Mouse (Mus musculus): ENCODE measurements around the gene Dnajc15.

Gene Dnajc15

DNA sequence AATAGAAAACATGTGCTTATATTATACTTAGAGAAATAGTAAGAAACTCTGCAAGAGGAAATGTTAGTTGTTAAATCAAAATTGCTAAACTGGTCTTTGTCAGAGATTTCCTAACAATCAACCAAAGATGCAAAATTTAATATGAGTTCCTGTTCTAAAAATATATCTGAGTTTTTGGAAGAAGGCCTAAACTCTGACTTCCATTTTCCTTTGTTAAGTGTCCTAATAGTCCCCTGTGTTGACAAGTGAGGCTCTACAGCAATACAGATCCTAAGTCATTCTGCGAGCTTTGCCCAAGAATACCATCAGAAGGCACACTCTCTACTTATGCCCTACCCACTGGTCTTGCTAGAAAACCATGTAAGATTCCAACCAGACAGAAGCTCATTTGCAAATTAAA lies 21.0 kb downstream of the Dnajc15 start:
- no peak for DNase-seq

DNA sequence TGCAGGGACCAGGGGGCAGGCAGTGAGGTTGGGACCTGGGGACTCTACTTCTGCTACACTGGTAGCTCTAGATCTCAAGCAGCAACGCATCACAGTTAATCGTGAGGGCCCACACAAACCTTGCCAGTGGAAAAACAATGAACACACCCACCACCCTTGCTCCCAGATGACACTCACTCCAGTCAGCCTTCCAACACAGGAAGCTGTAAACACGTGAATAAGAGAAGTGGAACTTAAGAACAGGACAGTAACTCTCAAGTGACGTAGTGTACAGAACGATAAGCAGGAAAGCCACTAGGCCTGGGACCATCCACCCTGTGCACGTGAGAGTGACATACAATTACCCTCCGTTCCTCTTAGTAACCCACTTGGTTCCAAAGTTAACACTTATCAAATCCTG lies 25.1 kb downstream of the Dnajc15 start:
- DNase-seq: no peak

DNA sequence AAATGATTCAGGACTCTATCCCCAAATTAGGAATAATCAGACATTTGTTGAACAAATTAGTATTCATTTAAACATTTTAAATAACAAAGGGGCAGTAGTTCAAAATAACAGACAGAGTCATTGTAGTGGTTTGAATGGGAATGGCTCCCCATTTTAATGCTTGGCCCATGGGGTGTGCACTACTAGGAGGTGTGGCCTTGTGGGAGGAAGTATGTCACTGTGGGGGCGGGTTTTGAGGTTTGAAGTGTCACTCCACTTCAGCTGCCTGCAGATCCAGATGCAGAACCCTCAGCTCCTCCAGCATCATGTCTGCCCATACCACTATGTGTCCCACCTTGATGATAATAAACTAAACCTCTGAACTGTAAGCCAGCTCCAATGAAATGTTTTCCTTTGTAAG lies 26.6 kb downstream of the Dnajc15 start:
- no peak for DNase-seq

DNA sequence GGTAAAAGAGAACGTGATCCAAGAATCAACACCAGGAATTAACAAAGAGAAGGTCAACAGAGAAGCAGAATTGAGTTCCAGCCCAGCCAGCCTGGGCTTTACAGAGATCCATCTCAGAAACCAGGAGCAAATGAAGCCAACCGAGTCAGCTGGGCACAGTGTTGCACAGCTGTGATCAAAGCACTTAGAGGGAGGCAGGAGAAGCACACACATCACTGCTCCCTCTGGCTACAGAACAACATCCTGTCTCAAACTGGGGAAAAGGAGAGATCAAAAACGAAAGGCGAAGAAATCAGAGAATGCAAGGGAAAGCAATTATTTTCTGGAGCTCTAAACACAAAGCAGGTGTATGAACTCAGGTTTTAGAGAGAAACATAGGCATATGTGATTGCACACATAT lies 28.7 kb downstream of the Dnajc15 start:
- no peak for DNase-seq

DNA sequence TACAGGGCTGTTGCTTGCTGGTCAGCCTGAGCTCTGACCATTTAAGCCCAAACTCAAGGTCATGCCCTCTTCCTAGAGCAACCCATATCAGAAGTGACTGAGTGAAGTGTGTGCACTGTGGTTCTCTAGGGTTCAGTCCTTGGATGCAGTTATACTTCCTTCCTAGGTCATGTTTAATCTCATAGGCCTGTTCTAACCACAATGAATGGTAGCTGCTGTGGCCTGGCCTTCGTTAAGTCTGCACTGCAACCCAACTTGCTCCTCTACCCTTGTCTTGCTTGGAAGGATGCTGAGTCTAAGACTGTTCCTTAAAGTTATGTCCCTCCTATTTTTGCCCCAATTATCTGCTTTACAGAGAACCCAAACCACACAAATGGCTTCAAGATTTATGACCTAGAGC lies 29.4 kb downstream of the Dnajc15 start:
- DNase-seq: no peak

GRCm38 (mm10) chr14:77840574-77840973 lies 34.4 kb downstream of the Dnajc15 start:
- DNase-seq: no peak

GRCm38 (mm10) chr14:77840078-77840477 lies 34.8 kb downstream of the Dnajc15 start:
- DNase-seq: no peak

GRCm38 (mm10) chr14:77836794-77837193 lies 38.1 kb downstream of the Dnajc15 start:
- no peak for DNase-seq

GRCm38 (mm10) chr14:77832359-77832758 lies 42.6 kb downstream of the Dnajc15 start:
- DNase-seq: no peak

DNA sequence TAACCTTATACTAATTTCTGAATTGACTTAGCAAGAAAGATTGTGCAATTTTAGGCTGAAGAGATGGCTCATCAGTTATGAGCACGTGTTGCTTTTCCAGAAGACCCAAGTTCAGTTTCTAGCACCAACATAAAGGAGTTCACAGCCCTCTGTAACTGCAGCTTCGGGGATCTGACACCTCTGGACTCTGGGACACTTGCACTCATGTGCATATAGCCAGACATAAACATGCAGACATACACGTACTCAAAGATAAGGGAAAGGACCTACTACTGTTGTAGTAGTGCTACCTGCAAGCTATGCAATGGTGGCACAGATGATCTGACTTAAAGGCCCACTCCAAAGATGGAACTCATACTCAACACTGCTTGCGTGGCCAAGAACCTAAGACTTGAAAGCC lies 43.0 kb downstream of the Dnajc15 start:
- no peak for DNase-seq

GRCm38 (mm10) chr14:77829673-77830072 lies 45.3 kb downstream of the Dnajc15 start:
- DNase-seq: peak; percentile 8 to 31

DNA sequence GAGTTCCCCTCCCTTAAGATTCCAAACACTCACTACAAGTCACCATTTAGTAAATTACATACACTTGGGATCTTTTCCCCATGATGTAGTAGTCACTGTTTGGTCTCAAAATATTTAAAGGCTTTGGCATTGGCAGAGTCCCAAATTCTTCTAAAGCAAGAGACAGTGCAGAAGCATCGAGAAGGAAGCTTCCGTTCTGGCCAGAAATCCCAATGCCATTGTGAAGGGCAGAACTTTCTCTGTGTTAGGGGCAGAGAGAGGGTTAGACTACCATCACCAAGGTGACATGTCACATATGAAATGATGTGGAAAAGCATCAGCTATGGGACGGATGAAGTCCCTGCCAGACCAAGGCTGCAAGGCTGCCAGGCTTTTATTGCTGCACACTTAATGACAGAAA lies 49.0 kb downstream of the Dnajc15 start:
- DNase-seq: no peak

DNA sequence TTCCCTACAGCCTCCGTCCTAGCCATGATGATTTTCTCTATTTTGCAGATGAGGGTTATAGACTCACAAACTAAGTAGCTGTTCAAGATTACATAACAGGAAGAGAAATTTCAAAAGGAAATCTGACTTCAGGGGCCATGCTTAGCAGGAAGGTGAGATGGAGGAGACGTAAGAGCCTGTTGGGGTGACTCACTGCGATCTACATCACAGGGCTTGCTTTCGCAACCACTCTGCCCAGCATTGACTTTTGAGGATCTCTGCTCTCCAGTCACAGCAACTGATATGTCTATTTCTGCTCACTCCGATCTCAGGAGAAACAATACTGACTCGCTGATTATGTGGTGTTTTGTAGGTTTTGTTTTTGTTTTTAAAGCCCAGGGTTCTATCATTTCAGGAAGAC lies 49.8 kb downstream of the Dnajc15 start:
- no peak for DNase-seq

- no peak for DNase-seq
These were observed 55.1 kb downstream of the Dnajc15 start for GRCm38 (mm10) chr14:77819841-77820240.

DNA sequence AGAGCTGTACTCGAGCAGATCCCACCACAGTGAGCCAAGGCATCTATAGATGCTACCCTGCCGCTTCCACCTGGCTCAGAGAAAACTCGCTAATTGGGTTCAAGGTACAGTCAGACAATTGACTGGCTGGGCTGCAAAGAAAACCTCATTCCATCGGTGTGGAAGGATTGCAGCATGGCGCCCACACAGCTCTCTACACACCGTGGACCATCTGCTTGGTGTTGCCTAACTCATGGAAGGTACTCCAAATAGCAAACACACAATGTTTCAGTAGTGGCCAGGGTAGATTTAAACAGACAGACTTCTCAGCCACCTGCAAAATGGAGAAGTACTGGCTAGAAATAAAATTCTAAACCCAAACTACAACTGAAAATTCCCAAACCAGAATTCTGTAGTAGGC lies 57.4 kb downstream of the Dnajc15 start:
- DNase-seq: no peak

DNA sequence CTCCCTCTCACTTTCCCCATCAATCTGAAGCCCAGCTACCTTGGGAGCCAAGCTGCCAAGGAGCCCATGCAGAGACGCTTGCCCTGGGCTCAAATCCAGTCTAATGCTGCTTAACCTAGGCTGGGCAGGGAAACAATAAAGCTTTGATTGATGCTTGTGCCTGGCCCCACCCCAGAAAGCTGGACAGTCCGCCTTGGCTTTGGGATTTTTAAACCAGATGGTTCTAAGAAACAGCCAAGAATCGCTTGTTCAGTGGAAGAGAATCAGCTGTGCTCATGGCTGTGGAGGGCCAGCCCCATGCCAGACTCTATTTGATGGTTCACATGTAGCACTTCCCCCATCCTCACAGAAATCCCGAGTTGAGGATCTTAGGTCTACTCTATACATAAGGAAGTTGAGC lies 60.0 kb downstream of the Dnajc15 start:
- DNase-seq: no peak

DNA sequence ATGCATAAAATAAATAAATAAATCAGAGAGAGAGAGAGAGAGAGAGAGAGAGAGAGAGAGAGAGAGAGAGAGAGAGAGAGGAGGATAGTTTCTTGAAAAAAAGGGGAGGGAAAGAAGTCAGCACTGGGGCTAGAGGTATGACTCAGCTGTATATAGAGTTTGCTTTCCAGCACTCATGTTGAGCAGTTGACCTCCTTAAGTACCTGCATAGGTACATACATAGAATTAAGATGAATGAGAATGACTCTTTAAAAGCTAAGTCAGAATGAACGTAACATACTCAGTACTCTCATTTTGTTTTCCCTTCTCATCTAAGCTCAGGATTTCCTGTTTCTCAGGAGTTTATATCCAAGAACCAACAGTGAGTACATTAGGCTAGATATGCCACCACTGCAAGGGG lies 62.0 kb downstream of the Dnajc15 start:
- DNase-seq: no peak

GRCm38 (mm10) chr14:77811466-77811865 lies 63.5 kb downstream of the Dnajc15 start:
- no peak for DNase-seq

GRCm38 (mm10) chr14:77807836-77808235 lies 67.1 kb downstream of the Dnajc15 start:
- no peak for DNase-seq

DNA sequence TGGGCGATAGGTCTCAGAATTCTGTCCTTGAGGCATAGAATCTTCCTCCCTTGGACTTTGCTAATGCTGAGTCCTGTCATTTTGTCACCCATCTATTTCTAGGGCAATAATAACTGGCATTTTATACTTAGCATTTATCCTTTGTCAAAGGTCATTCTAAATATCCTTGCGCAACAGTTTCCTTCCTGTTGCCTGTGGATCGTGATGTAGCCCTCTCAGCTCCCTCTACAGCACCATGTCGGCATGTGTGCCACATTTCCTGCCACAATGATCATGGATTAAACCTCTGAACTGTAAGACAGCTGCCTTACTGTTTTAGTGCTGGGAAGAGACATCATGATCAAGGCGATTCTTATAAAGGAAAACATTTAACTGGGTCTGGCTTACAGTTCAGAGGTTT lies 68.6 kb downstream of the Dnajc15 start:
- DNase-seq: no peak

DNA sequence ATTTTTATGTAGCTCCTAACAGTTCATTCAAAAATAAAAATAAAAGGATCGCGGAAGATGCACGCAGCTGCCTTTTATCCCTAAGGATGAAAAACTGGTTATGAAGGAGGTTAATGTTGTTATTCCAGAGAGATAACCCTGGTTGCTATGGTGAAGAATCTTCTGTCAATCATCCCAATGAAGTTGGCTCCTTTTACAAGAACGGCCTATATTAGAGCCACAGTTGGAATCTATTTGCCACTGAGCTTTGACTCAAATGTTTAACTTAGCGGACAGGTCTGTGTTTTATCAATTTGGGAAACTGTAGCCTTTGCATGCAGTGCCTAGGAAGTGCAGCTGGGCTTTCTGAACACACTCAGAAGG lies 72.7 kb downstream of the Dnajc15 start:
- no peak for DNase-seq

- DNase-seq: no peak
These were observed 73.2 kb downstream of the Dnajc15 start for GRCm38 (mm10) chr14:77801571-77802267.

- DNase-seq: no peak
These were observed 78.4 kb downstream of the Dnajc15 start for GRCm38 (mm10) chr14:77796506-77796905.

DNA sequence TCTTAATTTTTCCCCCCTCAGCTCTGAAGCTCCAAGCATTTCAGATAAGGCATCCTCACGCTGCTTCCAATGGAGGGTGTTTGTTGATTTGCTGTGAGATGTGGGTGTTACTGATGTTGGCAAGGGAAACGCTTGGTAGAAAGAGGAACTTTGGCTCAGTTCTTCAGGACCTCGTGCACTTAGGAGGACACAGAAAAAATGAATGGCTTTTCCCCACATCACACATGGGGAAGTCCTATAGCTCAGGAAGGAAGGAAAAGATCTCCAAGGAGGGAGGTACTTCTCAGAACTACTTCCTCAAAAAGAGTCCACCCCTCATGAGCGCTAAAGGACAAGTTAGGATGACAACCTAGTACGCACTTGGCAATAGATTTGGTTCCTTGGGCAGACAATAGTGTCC lies 79.7 kb downstream of the Dnajc15 start:
- DNase-seq: no peak

- no peak for DNase-seq
These were observed 80.5 kb downstream of the Dnajc15 start for GRCm38 (mm10) chr14:77794285-77794949.

All from kidney, adult 8-10 months (tissue).